Mouse (Mus musculus): ENCODE data around the gene Mapk11.

GRCm38 (mm10) chr15:89106976-89107375 lies 42.5 kb downstream of the Mapk11 start:
- TF ChIP-seq MYOG (IDR thresholded peaks at IDR 0.05; ENCODE audit: control insufficient read depth in 1 of 3, insufficient read depth in 1 of 3, insufficient read length in 2 of 3, low read depth in 2 of 3) (peak in 1 of 3 experiments; percentile 48), REST (IDR thresholded peaks at IDR 0.05; ENCODE audit: insufficient read depth, insufficient read length) (no peak), MAX (IDR thresholded peaks at IDR 0.05; ENCODE audit: low read depth) (no peak)

Data from myocyte (in vitro differentiated cells).